Mouse (Mus musculus) bone marrow macrophage, adult 2 months (primary cell): Measurements from ENCODE around the gene Tex22.

Experiments used
- CTCF ChIP-seq: IDR thresholded peaks from 2 replicates; pipeline ENCODE4 v1.5.1; 2012; ENCODE audit warnings: low read depth, mild to moderate bottlenecking, low read length, moderate library complexity
- POLR2A ChIP-seq: IDR thresholded peaks from 2 replicates; pipeline ENCODE4 v1.6.1; 2012; ENCODE audit warnings: mild to moderate bottlenecking, low read depth, low read length, borderline replicate concordance

DNA sequence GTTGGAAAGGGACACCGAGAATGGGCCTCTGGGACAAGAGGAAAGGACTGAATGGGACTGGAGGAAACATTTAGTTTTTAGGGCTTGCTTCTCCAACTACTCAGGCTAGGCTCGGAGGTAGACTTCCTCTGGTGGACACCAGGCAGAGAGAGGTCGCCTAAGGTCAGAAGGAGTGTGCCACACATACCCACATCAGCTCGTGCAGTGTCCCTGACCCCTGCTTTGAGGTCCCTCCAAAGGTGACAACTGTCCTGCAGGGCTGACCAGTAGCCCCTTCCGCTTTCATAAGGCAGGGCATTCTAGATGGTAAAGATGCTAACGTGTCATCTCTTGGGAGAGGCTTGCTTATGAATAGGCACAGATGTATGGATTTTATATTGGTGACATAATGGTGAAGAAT is 1.2 kb downstream of the Tex22 start:
- TF ChIP-seq CTCF (no peak), POLR2A (no peak)
